Mouse (Mus musculus): ENCODE data around the gene H2-T22. TPM values are rescaled to one million over a fixed set of nuclear protein-coding genes. Genes with fewer than 3 reads are reported as not detected.
A peak's percentile ranks its signal among the peaks of the same experiment; 100 is the strongest.
"Not testable (repeated sequence)": the region's sequence is repeated elsewhere in the genome, so short reads cannot be mapped to it uniquely, and the experiment has no call there.

The H2-T22 gene
- polyA plus RNA-seq, 1 experiment: 0.14 TPM

- H3K36me3 ChIP-seq (ENCODE audit: control insufficient read depth): no peaks in the 10 kb centered on the region
- no peaks in the 10 kb centered on the region for H3K9me3 ChIP-seq (ENCODE audit: control insufficient read depth, low read length)
- peak overlapping the region; percentile 62 for H3K4me3 ChIP-seq (replicated peaks)
- TF ChIP-seq GATA1 (IDR thresholded peaks at IDR 0.05; ENCODE audit: low read length) (no peak), TAL1 (IDR thresholded peaks at IDR 0.05; ENCODE audit: low read length) (no peak)
- H3K4me1 ChIP-seq (ENCODE audit: control insufficient read depth): peaks cover 12% of the 10 kb centered on the region
- H3K27me3 ChIP-seq (ENCODE audit: control insufficient read depth): no peaks in the 10 kb centered on the region
Observed at GRCm38 (mm10) chr17:36043286-36043685, 739 bp upstream of the H2-T22 start.

DNA sequence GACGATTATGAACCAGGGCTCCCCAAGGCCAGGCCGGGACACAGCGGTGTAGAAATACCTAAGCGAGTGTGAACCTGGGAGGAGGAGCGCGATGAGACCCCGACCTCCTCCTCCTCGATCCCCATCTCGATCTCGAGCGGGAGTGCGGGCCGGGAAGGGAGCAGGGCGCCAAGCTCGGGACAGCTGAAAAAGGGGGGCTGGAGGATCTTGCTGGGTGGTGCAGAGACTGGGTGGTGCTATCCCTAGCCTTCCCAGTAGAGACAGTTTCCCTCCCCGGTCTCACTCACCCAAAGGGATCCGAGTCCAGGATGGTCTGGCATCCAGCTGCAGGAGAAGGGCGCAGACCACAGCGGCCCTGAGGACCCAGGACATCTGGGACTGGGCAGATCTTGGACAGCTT is 492 bp downstream of the H2-T22 start:
- Histone ChIP-seq H3K4me1 (ENCODE audit: control insufficient read depth) (peaks cover 12% of the 10 kb centered on the region), H3K4me3 (replicated peaks) (peak overlapping the region; percentile 48)
- not testable (repeated sequence) for H3K36me3 ChIP-seq (ENCODE audit: control insufficient read depth); H3K9me3 ChIP-seq (ENCODE audit: control insufficient read depth, low read length); H3K27me3 ChIP-seq (ENCODE audit: control insufficient read depth)

DNA sequence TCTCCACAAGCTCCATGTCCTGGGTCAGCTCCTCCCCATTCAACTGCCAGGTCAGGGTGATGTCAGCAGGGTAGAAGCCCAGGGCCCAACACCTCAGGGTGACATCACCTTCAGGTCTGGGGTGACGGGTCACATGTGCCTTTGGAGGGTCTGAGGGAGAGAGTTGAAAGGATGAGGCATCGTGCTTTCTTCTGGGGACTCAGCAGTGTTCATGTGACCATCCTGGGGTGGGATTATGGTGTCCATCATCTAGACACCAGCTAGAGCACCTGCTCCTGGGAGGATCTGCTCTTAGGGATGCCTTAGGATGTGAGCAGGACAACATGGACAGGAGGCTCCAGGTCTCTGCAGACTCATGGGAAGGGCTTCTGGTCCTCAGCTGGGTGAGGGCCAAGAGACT is 1.9 kb downstream of the H2-T22 start:
- not testable (repeated sequence) for H3K4me3 ChIP-seq (replicated peaks); H3K36me3 ChIP-seq (ENCODE audit: control insufficient read depth); H3K27me3 ChIP-seq (ENCODE audit: control insufficient read depth); H3K9me3 ChIP-seq (ENCODE audit: control insufficient read depth, low read length)
- peaks cover 12% of the 10 kb centered on the region for H3K4me1 ChIP-seq (ENCODE audit: control insufficient read depth)

DNA sequence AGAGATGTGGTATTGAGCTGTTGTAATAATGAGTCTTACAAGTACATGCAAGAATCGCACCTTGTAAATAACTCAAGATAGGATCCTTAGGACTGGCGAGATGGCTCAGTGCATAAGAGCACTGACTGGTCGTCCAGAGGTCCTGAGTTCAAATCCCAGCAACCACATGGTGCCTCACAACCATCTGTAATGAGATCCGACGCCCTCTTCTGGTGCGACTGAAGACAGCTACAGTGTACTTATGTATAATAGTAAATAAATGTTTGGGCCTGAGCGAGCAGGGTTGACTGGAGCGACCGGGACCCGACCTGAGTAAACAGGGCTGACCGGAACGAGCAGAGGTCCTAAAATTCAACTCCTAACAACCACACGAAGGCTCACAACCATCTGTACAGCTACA is 6.4 kb downstream of the H2-T22 start:
- H3K27me3 ChIP-seq (ENCODE audit: control insufficient read depth); H3K4me3 ChIP-seq (replicated peaks); H3K9me3 ChIP-seq (ENCODE audit: control insufficient read depth, low read length); H3K36me3 ChIP-seq (ENCODE audit: control insufficient read depth): not testable (repeated sequence)
- peaks cover 11% of the 10 kb centered on the region for H3K4me1 ChIP-seq (ENCODE audit: control insufficient read depth)

DNA sequence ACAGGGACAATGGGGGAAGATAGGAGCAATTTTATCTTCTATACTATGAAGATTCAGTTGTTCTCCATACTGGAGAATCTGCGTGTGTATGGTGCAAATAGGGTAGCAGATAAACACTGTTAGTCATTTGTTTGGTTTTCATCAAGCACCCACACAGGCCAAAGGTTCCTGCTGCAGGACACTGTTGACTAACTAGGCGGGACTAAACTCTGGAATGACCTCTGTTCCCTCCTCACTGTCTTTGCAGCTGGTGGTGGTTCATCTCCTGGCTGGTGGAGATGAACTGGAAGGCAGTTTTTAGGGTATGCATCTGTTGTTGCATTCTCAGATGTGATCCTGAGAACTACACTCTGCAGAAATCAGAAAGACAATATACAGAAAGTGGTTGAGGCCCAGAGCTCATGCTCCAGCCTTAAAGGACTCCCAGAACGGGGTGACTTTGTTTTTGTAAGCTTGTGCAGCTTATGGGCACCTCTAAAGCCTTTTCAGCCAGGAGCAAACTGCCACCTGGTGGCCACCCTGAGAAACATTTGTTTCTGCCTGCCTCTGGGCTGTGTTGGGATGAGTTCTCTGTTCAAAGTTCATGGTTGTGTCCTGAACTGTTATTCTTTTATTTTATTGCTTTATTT is 7.4 kb downstream of the H2-T22 start:
- peaks cover 18% of the 10 kb centered on the region for H3K4me1 ChIP-seq (ENCODE audit: control insufficient read depth)
- H3K27me3 ChIP-seq (ENCODE audit: control insufficient read depth); H3K36me3 ChIP-seq (ENCODE audit: control insufficient read depth); H3K9me3 ChIP-seq (ENCODE audit: control insufficient read depth, low read length); H3K4me3 ChIP-seq (replicated peaks): not testable (repeated sequence)

- H3K36me3 ChIP-seq (ENCODE audit: control insufficient read depth); H3K27me3 ChIP-seq (ENCODE audit: control insufficient read depth); H3K9me3 ChIP-seq (ENCODE audit: control insufficient read depth, low read length); H3K4me3 ChIP-seq (replicated peaks): not testable (repeated sequence)
- H3K4me1 ChIP-seq (ENCODE audit: control insufficient read depth): peaks cover 21% of the 10 kb centered on the region
Observed at GRCm38 (mm10) chr17:36034524-36034923, 8.0 kb downstream of the H2-T22 start.

GRCm38 (mm10) chr17:36032351-36032875 is 10.1 kb downstream of the H2-T22 start, which contains the start of gene H2-T23:
Gene H2-T23, minus strand, starts transcription at chr17:36032855.
- H3K36me3 ChIP-seq (ENCODE audit: control insufficient read depth): peaks cover 15% of the 10 kb centered on the region
- H3K4me3 ChIP-seq (replicated peaks): peak within 1 kb of the TSS; percentile 65
- H3K27me3 ChIP-seq (ENCODE audit: control insufficient read depth); H3K9me3 ChIP-seq (ENCODE audit: control insufficient read depth, low read length): not testable (repeated sequence)
- H3K4me1 ChIP-seq (ENCODE audit: control insufficient read depth): peaks cover 34% of the 10 kb centered on the region

DNA sequence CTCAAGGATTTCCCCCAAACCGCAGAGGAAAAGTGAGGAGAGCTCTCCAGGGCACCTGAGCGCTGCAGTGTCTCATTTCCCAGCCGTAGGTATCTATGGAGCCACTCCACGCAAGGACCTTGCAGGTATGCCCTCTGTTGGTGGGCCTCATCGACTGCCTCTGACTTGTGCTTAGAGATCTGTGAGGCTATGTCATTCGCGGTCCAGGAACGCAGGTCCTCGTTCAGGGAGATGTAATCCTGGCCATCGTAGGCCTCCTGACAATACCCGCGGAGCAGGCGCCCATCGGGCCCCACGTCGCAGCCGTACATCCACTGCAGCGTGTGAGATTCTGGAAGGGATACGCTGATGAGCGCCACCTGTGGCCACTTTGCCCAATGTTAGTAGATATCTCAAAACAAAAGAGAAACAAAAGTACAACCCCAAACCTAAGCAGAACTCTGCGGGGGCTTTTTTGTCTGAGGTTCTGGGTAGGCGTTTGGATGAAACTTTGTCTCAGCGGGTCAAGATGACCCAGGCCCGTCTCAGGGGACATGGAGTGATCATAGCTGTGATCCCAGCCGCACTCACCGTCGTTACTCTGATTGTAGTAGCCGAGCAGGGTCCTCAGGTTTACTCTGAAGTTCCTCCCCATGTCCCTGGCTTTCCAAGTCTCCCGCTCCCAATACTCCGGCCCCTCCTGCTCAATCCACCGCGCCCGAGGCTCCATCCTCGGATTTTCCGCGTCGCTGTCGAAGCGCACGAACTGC is 10.8 kb downstream of the H2-T22 start:
- Histone ChIP-seq H3K4me3 (replicated peaks) (peak overlapping the region; percentile 58), H3K36me3 (ENCODE audit: control insufficient read depth) (peaks cover 15% of the 10 kb centered on the region), H3K4me1 (ENCODE audit: control insufficient read depth) (peaks cover 34% of the 10 kb centered on the region)
- not testable (repeated sequence) for H3K9me3 ChIP-seq (ENCODE audit: control insufficient read depth, low read length); H3K27me3 ChIP-seq (ENCODE audit: control insufficient read depth)

GRCm38 (mm10) chr17:36030703-36031582 is 11.6 kb downstream of the H2-T22 start:
- not testable (repeated sequence) for H3K9me3 ChIP-seq (ENCODE audit: control insufficient read depth, low read length); H3K27me3 ChIP-seq (ENCODE audit: control insufficient read depth)
- peaks cover 40% of the 10 kb centered on the region for H3K4me1 ChIP-seq (ENCODE audit: control insufficient read depth)
- H3K4me3 ChIP-seq (replicated peaks): peak overlapping the region; percentile 58
- H3K36me3 ChIP-seq (ENCODE audit: control insufficient read depth): peaks cover 22% of the 10 kb centered on the region

DNA sequence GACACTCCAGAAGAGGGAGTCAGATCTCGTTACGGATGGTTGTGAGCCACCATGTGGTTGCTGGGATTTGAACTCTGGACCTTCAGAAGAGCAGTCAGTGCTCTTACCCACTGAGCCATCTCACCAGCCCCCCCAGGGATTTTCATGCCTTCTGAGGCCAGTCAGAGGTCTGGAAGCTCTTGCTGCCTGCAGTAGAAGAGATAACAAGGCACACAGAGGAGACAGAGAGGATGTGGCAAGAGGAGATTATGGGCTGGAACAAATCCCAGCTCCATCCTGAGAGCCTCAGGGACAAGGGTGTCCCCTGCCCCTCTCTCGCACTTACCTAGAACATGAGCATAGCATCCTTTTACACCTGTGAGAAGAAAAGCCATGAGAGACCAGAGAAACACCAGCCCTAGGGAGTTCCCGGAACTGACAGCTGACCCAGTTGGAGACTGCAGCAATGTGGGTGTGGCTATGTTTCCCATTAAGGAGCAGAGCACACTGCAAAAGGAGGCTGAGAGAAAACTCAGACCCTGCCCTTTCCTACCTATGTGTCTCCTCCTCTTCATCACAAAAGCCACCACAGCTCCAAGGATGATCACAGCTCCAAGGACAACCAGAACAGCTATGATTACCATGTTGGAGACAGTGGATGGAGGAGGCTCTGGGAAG is 12.4 kb downstream of the H2-T22 start:
- not testable (repeated sequence) for H3K9me3 ChIP-seq (ENCODE audit: control insufficient read depth, low read length); H3K27me3 ChIP-seq (ENCODE audit: control insufficient read depth); H3K4me3 ChIP-seq (replicated peaks)
- Histone ChIP-seq H3K36me3 (ENCODE audit: control insufficient read depth) (peaks cover 24% of the 10 kb centered on the region), H3K4me1 (ENCODE audit: control insufficient read depth) (peaks cover 42% of the 10 kb centered on the region)
